Mouse (Mus musculus): Measurements from ENCODE around the gene Gm21834. TPM values are rescaled to one million over a fixed set of nuclear protein-coding genes. Genes with fewer than 3 reads are reported as not detected.

Gene Gm21834
- not detected for polyA plus RNA-seq (2017; shearing (Covaris generic))

GRCm38 (mm10) chr17:57742119-57742518, at the start of gene Gm21834:
Gene Gm21834, minus strand, starts transcription at chr17:57742219.

GRCm38 (mm10) chr17:57768622-57769610, 26.9 kb upstream of the Gm21834 start, which contains the start of gene Cntnap5c:
Gene Cntnap5c, plus strand, starts transcription at chr17:57769570.

Other genes starting within 250 kb of the Gm21834 start
- 0.11 TPM for gene Vmn2r120, start 196.7 kb downstream of the Gm21834 start, polyA plus RNA-seq (2017; shearing (Covaris generic))
- not detected for gene Cntnap5c, start 27.4 kb upstream of the Gm21834 start, polyA plus RNA-seq (2017; shearing (Covaris generic))